Mouse (Mus musculus) effector memory CD4-positive, alpha-beta T cell, adult 7 months (primary cell): ENCODE data around the gene Gas8. TPM values are rescaled to one million over a fixed set of nuclear protein-coding genes. Genes with fewer than 3 reads are reported as not detected.

Source experiments
- polyA plus RNA-seq: library from polyadenylated mRNA; unstranded; fragments of 100-300 nt; shearing (Covaris generic); gene quantifications from one replicate; pipeline ENCODE4 v1.2.1, GENCODE M21; 2017

Gas8 gene
- 2.3 TPM for polyA plus RNA-seq

DNA sequence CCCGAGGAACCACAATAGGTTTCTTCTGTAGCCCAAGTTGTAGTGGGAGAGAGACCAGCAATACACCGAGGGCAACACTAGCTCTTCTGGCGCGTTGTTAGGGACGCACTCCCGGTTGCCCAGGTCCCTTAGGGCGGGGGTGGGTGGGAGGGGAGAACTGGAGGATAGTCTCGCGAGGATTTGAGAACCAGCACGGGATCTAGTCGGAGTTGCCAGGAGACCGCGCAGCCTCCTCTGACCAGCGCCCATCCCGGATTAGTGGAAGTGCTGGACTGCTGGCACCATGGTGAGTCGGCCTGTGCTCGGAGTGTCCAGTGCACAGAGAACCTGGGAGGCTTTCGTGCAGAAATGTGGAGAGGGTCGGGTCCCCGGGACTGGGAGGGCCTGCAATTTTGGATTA, at the start of gene Gas8:
Gene Gas8 (plus strand): TSS at position 168 of the 400 bp plus-strand sequence.

DNA sequence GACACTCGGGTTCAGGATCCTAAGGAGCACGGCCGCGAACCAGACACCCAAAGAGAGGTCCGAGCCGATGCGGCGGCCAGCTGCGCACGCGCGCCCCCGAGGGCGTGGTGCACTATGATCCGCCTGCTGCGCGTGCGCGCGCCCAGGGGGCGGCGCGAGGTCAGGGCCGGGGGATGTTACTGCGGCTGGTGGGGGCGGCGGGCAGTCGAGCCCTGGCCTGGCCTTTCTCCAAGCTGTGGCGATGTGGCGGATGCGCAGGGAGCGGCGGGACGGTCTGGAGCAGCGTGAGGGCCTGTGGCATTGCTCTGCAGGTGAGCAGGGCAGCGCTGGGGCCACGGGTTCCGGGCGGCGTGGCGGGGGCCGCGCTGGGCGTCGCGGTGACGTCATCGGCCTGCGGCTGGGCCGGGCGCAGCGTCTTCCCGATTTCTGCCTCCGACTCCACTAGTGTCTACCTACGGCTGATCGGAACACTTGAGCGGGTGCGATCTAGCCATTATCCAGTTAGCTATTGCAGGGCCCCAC, 40.8 kb upstream of the Gas8 start, which contains the start of gene Afg3l1:
Gene Afg3l1 (plus strand): TSS at position 167 of the 522 bp plus-strand sequence.

DNA sequence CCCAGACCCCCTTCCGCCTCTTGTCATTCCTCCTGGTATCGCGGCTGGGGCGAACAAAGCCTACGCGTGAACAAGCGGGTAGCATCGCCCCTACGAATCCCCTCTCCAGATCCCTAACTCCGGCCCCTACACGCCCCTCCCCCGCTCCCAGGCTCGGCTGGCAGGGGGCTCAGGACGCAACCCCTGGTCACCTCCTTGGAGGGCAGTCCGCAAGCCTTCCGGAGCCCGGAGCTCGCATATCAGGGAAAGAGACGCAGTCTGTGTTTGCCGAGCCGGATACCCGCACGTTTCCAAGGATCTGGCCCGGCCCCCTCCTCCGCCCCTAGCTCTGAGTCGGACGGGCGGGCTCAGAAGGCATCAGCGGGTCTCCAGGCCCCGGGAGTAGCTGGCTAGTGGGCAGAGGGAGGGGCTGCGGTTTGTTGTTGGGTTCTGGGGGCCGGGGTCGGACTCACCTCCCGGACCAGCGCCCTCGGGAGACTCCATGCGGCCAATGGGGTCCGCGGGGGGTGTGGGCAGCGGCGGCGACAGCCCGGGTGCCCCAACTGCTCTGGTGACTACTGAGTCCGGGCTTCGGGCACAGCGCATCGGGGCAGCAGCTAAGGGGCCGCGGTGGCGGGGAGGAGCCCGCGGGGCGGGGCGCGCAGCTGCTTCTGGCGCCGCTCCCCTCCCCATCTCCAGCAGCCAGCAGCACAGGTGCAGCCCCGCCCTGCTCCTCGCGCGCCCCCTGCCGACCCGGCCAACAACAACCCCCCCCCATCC, 3.7 kb upstream of the Gas8 start, which contains the start of gene Dbndd1:
Gene Dbndd1 (minus strand): TSS at position 683 of the 759 bp plus-strand sequence.

Other genes starting within 250 kb of the Gas8 start
- 5.4 TPM for gene Fanca, start 200.3 kb upstream of the Gas8 start, polyA plus RNA-seq
- 0.54 TPM for gene Spire2, start 186.1 kb upstream of the Gas8 start, polyA plus RNA-seq
- gene Tcf25, start 145.1 kb upstream of the Gas8 start, polyA plus RNA-seq = 348 TPM
- 0.50 TPM for gene Mc1r, start 111.7 kb upstream of the Gas8 start, polyA plus RNA-seq
- not detected for gene Tubb3, start 107.4 kb upstream of the Gas8 start, polyA plus RNA-seq
- 8.2 TPM for gene Def8, start 95.3 kb upstream of the Gas8 start, polyA plus RNA-seq
- gene Afg3l1, start 40.9 kb upstream of the Gas8 start, polyA plus RNA-seq = 72.8 TPM
- gene Dbndd1, start 3.4 kb upstream of the Gas8 start, polyA plus RNA-seq = not detected
- gene Rhou, start 135.1 kb downstream of the Gas8 start, polyA plus RNA-seq = 0.84 TPM